In genomic region chr13:112742076-112742830, GRCm38 (mm10) we compare ENCODE assay signal across 18 mouse cellular contexts. TPM values are rescaled to one million over a fixed set of nuclear protein-coding genes. Genes with fewer than 3 reads are reported as not detected.
DNase-seq lines count a peak whose midpoint lies in the region; ATAC-seq and TF ChIP-seq lines count a peak whose summit lies in the region.
"Had no signal": no experiment of that assay in that cellular context is flagged by ENCODE, and none has a peak within 500 bp of the region (broad histone marks: within the 10 kb centered on the region; RNA-seq: fewer than 3 reads in every experiment).

No protein-coding gene starts in this region.

- H3K4me1 ChIP-seq in heart, postnatal 0 days (ENCODE audit: control insufficient read depth, insufficient read depth) = no peaks in the 10 kb centered on the region
- H3K4me1 ChIP-seq in lung, embryonic 15.5 days = peaks cover 23% of the 10 kb centered on the region
- peaks cover 52% of the 10 kb centered on the region for H3K4me1 ChIP-seq in liver, embryonic 13.5 days (replicated peaks)
- H3K4me1 ChIP-seq in stomach, embryonic 15.5 days = peaks cover 11% of the 10 kb centered on the region
- H3K4me1 ChIP-seq: hindbrain, embryonic 13.5 days; neural tube, embryonic 15.5 days had no signal

- no peaks in the 10 kb centered on the region for H3K9me3 ChIP-seq in heart, postnatal 0 days (replicated peaks; ENCODE audit: control insufficient read depth, low read length)
- H3K9me3 ChIP-seq in lung, embryonic 15.5 days = no peaks in the 10 kb centered on the region
- H3K9me3 ChIP-seq in liver, embryonic 13.5 days (replicated peaks) = no peaks in the 10 kb centered on the region
- H3K9me3 ChIP-seq in stomach, embryonic 15.5 days = no peaks in the 10 kb centered on the region
- H3K9me3 ChIP-seq: embryonic facial prominence, embryonic 13.5 days; hindbrain, embryonic 13.5 days; midbrain, embryonic 10.5 days; neural tube, embryonic 15.5 days had no signal

- H3K9ac ChIP-seq in heart, postnatal 0 days (replicated peaks; ENCODE audit: low read depth, low read length) = no peak overlapping the region
- H3K9ac ChIP-seq in lung, embryonic 15.5 days = no peak overlapping the region
- peak overlapping the region; percentile 26 for H3K9ac ChIP-seq in liver, embryonic 13.5 days
- H3K9ac ChIP-seq in stomach, embryonic 15.5 days = no peak overlapping the region
- H3K9ac ChIP-seq: embryonic facial prominence, embryonic 13.5 days; hindbrain, embryonic 13.5 days; neural tube, embryonic 15.5 days had no signal

- no peak for ATAC-seq in heart, postnatal 0 days (ENCODE audit: insufficient read depth, low read depth)
- ATAC-seq in lung, embryonic 15.5 days (ENCODE audit: borderline replicate concordance, extremely low read depth, low FRiP score, low TSS enrichment) = no peak
- no peak for ATAC-seq in liver, embryonic 13.5 days (ENCODE audit: low read depth)
- no peak for ATAC-seq in stomach, embryonic 15.5 days (ENCODE audit: insufficient read depth, low FRiP score, low read depth)
- ATAC-seq: CD4-positive, CD25-positive, alpha-beta regulatory T cell, adult 4 months had no signal

- 42% methylated on average over 14 of the region's 14 CpGs for WGBS in heart, postnatal 0 days
- WGBS in lung, embryonic 15.5 days = 27% methylated on average over 14 of the region's 14 CpGs
- WGBS in liver, embryonic 13.5 days (ENCODE audit: insufficient replicate concordance) = 43% methylated on average over 14 of the region's 14 CpGs
- 31% methylated on average over 14 of the region's 14 CpGs for WGBS in stomach, embryonic 15.5 days

- no peak for DNase-seq in heart, postnatal 0 days (ENCODE audit: low spot score)
- no peak for DNase-seq in heart, postnatal 36 days
- DNase-seq in lung, postnatal 25 days (ENCODE audit: low spot score) = no peak
- no peak for DNase-seq in liver, embryonic 13.5 days
- no peak for DNase-seq in left cerebral cortex, adult 11 months (ENCODE audit: low spot score)
- DNase-seq: adrenal gland, adult 2 months; cerebellum, adult 18-20 months; kidney, postnatal 10 days; lung, postnatal 14 days; retina, postnatal 1 day; thymus, postnatal 25 days had no signal

- no peak for TF ChIP-seq CTCF in heart, postnatal 0 days (IDR thresholded peaks at IDR 0.05; ENCODE audit: low read depth)

- H3K36me3 ChIP-seq in heart, postnatal 0 days (replicated peaks; ENCODE audit: control insufficient read depth, insufficient read depth, low read length) = no peaks in the 10 kb centered on the region
- no peaks in the 10 kb centered on the region for H3K36me3 ChIP-seq in lung, embryonic 15.5 days
- H3K36me3 ChIP-seq in liver, embryonic 13.5 days = no peaks in the 10 kb centered on the region
- H3K36me3 ChIP-seq in stomach, embryonic 15.5 days = no peaks in the 10 kb centered on the region
- H3K36me3 ChIP-seq: embryonic facial prominence, embryonic 13.5 days; midbrain, embryonic 10.5 days; neural tube, embryonic 15.5 days had no signal

- no peak for TF ChIP-seq EP300 in heart, postnatal 0 days (IDR thresholded peaks at IDR 0.05; ENCODE audit: low read depth)

- peak overlapping the region; percentile 63 for H3K27ac ChIP-seq in heart, postnatal 0 days (ENCODE audit: low read depth)
- H3K27ac ChIP-seq in lung, embryonic 15.5 days = peak overlapping the region; percentile 55
- H3K27ac ChIP-seq in liver, embryonic 13.5 days = peak overlapping the region; percentile 63
- peak overlapping the region; percentile 13; the same call in 1 of the 2 replicates for H3K27ac ChIP-seq in stomach, embryonic 15.5 days
- H3K27ac ChIP-seq: embryonic facial prominence, embryonic 13.5 days; hindbrain, embryonic 13.5 days; midbrain, embryonic 10.5 days; neural tube, embryonic 15.5 days had no signal

- no peaks in the 10 kb centered on the region for H3K27me3 ChIP-seq in heart, postnatal 0 days (ENCODE audit: control insufficient read depth, insufficient read depth, low read length)
- no peaks in the 10 kb centered on the region for H3K27me3 ChIP-seq in lung, embryonic 15.5 days
- no peaks in the 10 kb centered on the region for H3K27me3 ChIP-seq in liver, embryonic 13.5 days
- no peaks in the 10 kb centered on the region for H3K27me3 ChIP-seq in stomach, embryonic 15.5 days (replicated peaks)
- H3K27me3 ChIP-seq: embryonic facial prominence, embryonic 13.5 days; hindbrain, embryonic 13.5 days; neural tube, embryonic 15.5 days had no signal

- H3K4me2 ChIP-seq in heart, postnatal 0 days (ENCODE audit: low read depth, low read length) = no peak overlapping the region
- H3K4me2 ChIP-seq in lung, embryonic 15.5 days = no peak overlapping the region
- no peak overlapping the region for H3K4me2 ChIP-seq in liver, embryonic 13.5 days
- H3K4me2 ChIP-seq in stomach, embryonic 15.5 days = no peak overlapping the region
- H3K4me2 ChIP-seq: embryonic facial prominence, embryonic 13.5 days; hindbrain, embryonic 13.5 days; neural tube, embryonic 15.5 days had no signal

- H3K4me3 ChIP-seq in heart, postnatal 0 days (ENCODE audit: low read depth, low read length) = no peak overlapping the region
- H3K4me3 ChIP-seq in lung, embryonic 15.5 days = no peak overlapping the region
- no peak overlapping the region for H3K4me3 ChIP-seq in liver, embryonic 13.5 days (replicated peaks)
- H3K4me3 ChIP-seq in stomach, embryonic 15.5 days (replicated peaks) = no peak overlapping the region
- H3K4me3 ChIP-seq: embryonic facial prominence, embryonic 13.5 days; hindbrain, embryonic 13.5 days; midbrain, embryonic 10.5 days; neural tube, embryonic 15.5 days had no signal

- intact Hi-C loops in heart, postnatal 36 days (cut with DNase I) = no loop called here

RNA-seq across cellular contexts. Expression of gene Plpp1, which starts 58.3 kb away (rescaled TPM):
- 88.7 and 129 TPM in 2 replicates for total RNA-seq in heart, postnatal 0 days (2014; rRNA removed; ENCODE audit: low replicate concordance)
- 89.4 and 101 TPM in 2 replicates for polyA plus RNA-seq in heart, postnatal 0 days (2015; fragmentation: Nextera tagmentation; extraction: Ambion mirVana)
- total RNA-seq in heart, postnatal 36 days (2021) = 10 to 100 TPM; 54.6 to 63.8 TPM
- 76.5 TPM in 2 replicates for polyA plus RNA-seq in lung, embryonic 15.5 days (2015; fragmentation: Nextera tagmentation; extraction: Ambion mirVana)
- polyA plus RNA-seq in liver, embryonic 13.5 days (2015; fragmentation: Nextera tagmentation; extraction: Ambion mirVana) = 31.8 and 32.2 TPM in 2 replicates
- 94.1 and 102 TPM in 2 replicates for polyA plus RNA-seq in stomach, embryonic 15.5 days (2015; fragmentation: Nextera tagmentation; extraction: Ambion mirVana)

Comparison
In these comparisons a context has a peak if more than half of its experiments do, and no peak if none do; other contexts are left out.
1. H3K27ac ChIP-seq: peak in every context shown above with its lines; median percentile 63 in heart, postnatal 0 days; 63 in liver, embryonic 13.5 days; 55 in lung, embryonic 15.5 days; 13 in stomach, embryonic 15.5 days.